Mouse (Mus musculus) embryonic facial prominence, embryonic 13.5 days (tissue): ENCODE data around the gene Nkiras2. TPM values are rescaled to one million over a fixed set of nuclear protein-coding genes. Genes with fewer than 3 reads are reported as not detected.

Experiments used
- ATAC-seq: fragments of 200-750 bp; cut with Nextera tagmentation; 2 replicates; pipeline ENCODE4 v1.8.0; 2017; ENCODE audit warnings: low read depth; ENCODE audit not compliant: insufficient number of reproducible peaks, insufficient read depth, low FRiP score, low TSS enrichment
- H3K27ac ChIP-seq: fragments of 300-500 bp; sonication (generic); 2 replicates; pipeline ENCODE4 v1.5.1; 2015; ENCODE audit warnings: moderate library complexity, mild to moderate bottlenecking, inconsistent platforms
- H3K27me3 ChIP-seq: fragments of 300-500 bp; sonication (generic); 2 replicates; pipeline ENCODE4 v1.6.1; 2015; ENCODE audit warnings: mild to moderate bottlenecking, inconsistent platforms
- H3K36me3 ChIP-seq: fragments of 300-500 bp; sonication (generic); 2 replicates; pipeline ENCODE4 v1.6.1; 2015; ENCODE audit warnings: mild to moderate bottlenecking, inconsistent platforms
- H3K4me1 ChIP-seq: fragments of 300-500 bp; sonication (generic); 2 replicates; pipeline ENCODE4 v1.6.1; 2015; ENCODE audit warnings: inconsistent platforms
- H3K4me2 ChIP-seq: fragments of 300-500 bp; sonication (generic); 2 replicates; pipeline ENCODE4 v1.6.1; 2015; ENCODE audit warnings: moderate library complexity, mild to moderate bottlenecking, inconsistent platforms
- H3K4me3 ChIP-seq: fragments of 300-500 bp; sonication (generic); 2 replicates; pipeline ENCODE4 v1.5.1; 2015; ENCODE audit warnings: mild to moderate bottlenecking, inconsistent platforms
- H3K9ac ChIP-seq: fragments of 300-500 bp; sonication (generic); 2 replicates; pipeline ENCODE4 v1.6.1; 2015; ENCODE audit warnings: mild to moderate bottlenecking, inconsistent platforms
- H3K9me3 ChIP-seq: fragments of 300-500 bp; sonication (generic); 2 replicates; pipeline ENCODE4 v1.6.1; 2016; ENCODE audit warnings: inconsistent platforms
- WGBS: fragments of 180-500 bp; shearing (Covaris S2); methylation state at CpG from one replicate; pipeline ENCODE4 v1.1.7; 2015; ENCODE audit warnings: mixed read lengths; 5-methylcytosine and 5-hydroxymethylcytosine counted together
- polyA plus RNA-seq: library from polyadenylated mRNA; unstranded; fragments of >200 nt; fragmentation: Nextera tagmentation; extraction: Ambion mirVana; gene quantifications from 2 replicates; pipeline ENCODE4 v1.2.1, GENCODE M21; 2015

Nkiras2 gene
- polyA plus RNA-seq = 78.9 and 79.0 TPM in 2 replicates

DNA sequence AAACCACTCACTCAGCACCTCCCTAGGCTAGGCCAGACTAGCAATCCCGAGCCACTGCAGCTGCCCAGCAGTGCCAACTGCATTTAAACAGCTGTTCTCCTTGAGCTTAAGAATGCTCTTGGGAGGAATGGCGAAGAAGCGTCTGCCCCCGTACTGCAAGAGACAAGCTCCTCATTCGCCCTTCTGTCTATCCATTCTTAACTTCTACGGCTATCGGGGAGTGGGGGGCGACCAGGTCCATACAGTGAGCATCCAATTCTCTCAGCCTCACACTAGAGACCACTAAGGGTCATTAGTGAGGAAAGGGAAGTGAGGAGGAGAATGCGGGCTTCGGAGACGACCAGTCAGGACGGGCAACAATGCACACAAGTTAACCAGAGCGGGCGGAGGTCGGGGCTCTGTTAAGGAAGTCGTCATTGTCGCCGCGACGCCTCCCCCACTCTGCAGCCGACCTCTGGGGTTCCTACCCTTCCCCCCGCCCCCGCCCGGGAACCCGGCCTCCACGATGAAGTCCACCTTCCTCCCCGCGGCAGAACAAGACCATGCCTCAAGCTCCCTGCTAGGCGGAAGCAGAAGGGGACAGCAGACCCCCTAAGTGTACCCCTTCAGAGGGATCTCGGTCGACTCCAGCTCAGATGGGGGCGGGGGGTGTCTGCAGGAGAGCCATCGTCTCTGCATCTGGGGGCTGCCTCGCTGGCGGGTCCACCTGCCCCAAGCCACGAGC lies at the start of gene Nkiras2:
Gene Nkiras2, plus strand, starts transcription at position 484 of the 724 bp plus-strand sequence.
- peak within 1 kb of the TSS; percentile 96 for H3K27ac ChIP-seq
- H3K36me3 ChIP-seq = peaks cover 6% of the 10 kb centered on the region; the same call in 1 of the 2 replicates
- under 1% methylated on average over 36 of the region's 36 CpGs for WGBS
- H3K4me2 ChIP-seq = peak within 1 kb of the TSS; percentile 86
- ATAC-seq = peak; percentile 65
- H3K4me3 ChIP-seq = peak within 1 kb of the TSS; percentile 95
- H3K27me3 ChIP-seq = no peaks in the 10 kb centered on the region
- H3K9ac ChIP-seq = peak within 1 kb of the TSS; percentile 94
- peaks cover 23% of the 10 kb centered on the region for H3K4me1 ChIP-seq
- no peaks in the 10 kb centered on the region for H3K9me3 ChIP-seq

DNA sequence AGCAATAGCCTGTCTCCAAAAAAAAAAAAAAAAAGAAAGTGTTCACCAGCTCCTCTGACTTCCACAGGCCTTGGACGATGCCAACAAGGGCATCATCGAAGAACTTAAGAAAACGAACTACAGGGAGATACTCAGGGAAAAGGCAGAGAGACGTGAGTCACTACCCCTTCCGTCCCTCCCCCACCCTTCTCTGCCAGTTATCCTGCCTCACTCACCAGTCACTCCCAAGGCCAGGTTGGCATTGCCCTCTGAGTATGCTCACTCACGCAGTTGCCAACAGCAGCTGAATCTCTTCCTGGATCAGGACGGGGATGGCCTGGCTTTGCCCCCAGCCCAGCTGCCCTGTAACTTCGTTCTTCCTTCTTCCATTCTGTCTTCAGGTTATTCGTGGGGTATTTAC lies 49.3 kb upstream of the Nkiras2 start:
- Histone ChIP-seq H3K27ac (no peak overlapping the region), H3K36me3 (no peaks in the 10 kb centered on the region), H3K27me3 (peaks cover 14% of the 10 kb centered on the region), H3K4me3 (no peak overlapping the region), H3K9me3 (no peaks in the 10 kb centered on the region), H3K4me2 (no peak overlapping the region), H3K9ac (no peak overlapping the region), H3K4me1 (peaks cover 10% of the 10 kb centered on the region)
- 60% methylated on average over 9 of the region's 9 CpGs for WGBS
- no peak for ATAC-seq

DNA sequence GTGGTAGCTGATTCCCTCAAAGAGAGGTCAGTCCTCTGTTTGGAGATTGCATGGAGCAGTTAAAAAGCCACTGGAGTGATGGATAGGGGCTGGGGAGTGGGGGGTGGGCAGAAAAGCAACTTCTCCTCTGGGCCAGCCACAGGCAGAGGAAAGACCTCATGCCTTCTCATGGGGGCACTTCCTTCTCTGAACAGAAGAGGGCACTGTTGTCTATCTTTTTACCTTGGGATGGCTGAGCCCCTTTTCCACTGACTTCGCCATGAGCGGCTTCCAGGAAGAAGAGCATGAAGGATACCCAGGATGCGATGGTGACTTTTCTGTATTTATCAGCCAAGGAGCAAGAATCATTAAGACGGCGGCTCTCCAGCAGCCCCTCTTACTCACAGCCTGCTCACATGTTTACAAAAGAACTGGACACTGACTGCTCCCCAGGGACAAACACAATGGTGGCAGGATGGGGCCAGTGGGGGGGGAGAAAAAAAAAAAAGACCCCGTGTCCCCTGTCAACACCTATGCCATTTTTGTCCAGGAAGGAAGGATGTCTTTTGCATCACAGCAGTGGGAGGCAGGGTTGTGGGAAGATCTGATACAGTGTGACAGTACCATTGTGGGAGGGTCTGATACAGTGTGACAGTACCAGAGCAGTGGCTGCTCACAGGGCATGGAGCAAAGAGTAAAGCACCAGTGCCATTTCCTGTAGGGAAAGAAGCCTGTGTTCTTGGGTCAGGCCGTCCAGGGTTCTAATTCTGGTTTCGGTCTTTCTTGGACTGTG lies 48.4 kb upstream of the Nkiras2 start:
- 9% methylated on average over 8 of the region's 8 CpGs for WGBS
- Histone ChIP-seq H3K9ac (peak overlapping the region; percentile 51; the same call in 1 of the 2 replicates), H3K9me3 (no peaks in the 10 kb centered on the region), H3K4me3 (peak overlapping the region; percentile 8; the same call in 1 of the 2 replicates), H3K4me2 (peak overlapping the region; percentile 50), H3K27ac (no peak overlapping the region), H3K36me3 (no peaks in the 10 kb centered on the region), H3K27me3 (peaks cover 14% of the 10 kb centered on the region), H3K4me1 (peaks cover 15% of the 10 kb centered on the region)
- no peak for ATAC-seq

DNA sequence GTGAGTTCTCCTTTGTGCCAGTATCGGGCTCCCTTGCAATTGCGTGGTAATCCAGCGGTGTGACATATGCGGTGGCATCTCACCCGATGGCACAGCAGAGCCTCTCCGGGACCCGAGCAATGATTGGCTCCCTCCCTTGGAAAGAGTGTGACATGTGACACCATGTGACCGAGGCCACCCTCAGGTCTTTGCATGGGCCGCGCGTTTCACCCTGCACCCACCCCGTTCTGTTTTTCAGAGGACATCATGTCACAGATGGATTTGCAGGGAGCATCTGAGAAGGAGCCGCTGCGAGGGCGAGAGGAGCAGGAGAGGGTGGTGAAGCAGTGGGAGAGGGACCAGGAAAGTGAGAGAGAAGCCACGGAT lies 47.9 kb upstream of the Nkiras2 start:
- H3K4me3 ChIP-seq = peak overlapping the region; percentile 8; the same call in 1 of the 2 replicates
- peak overlapping the region; percentile 51; the same call in 1 of the 2 replicates for H3K9ac ChIP-seq
- H3K4me2 ChIP-seq = peak overlapping the region; percentile 50
- no peak overlapping the region for H3K27ac ChIP-seq
- peaks cover 21% of the 10 kb centered on the region for H3K4me1 ChIP-seq
- no peaks in the 10 kb centered on the region for H3K9me3 ChIP-seq
- 9% methylated on average over 16 of the region's 16 CpGs for WGBS
- ATAC-seq = no peak
- H3K27me3 ChIP-seq = peaks cover 14% of the 10 kb centered on the region
- 0 out of 2 replicates have a peak, but pooled peaks cover 1% of the 10 kb centered on the region for H3K36me3 ChIP-seq

DNA sequence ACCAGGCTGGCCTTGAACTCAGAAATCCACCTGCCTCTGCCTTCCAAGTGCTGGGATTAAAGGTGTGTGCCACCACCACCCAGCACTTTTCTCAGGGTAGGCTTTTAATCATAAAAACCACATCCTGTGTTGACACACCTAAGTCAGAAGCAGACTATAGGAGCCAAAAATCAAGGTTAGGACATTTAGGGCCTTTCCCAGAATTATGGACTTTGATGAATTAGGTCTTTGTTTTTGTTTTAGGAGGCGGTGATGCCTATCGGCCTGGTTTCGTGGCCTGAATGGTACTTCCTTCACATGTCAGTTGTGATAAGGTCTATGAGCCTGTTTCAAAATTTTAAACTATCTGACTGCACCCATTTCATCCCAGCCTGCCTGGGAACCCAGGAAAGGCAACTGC lies 44.9 kb upstream of the Nkiras2 start:
- Histone ChIP-seq H3K27me3 (peaks cover 14% of the 10 kb centered on the region), H3K9ac (no peak overlapping the region), H3K4me3 (peak overlapping the region; percentile 64), H3K36me3 (peaks cover 19% of the 10 kb centered on the region), H3K27ac (peak overlapping the region; percentile 74), H3K4me1 (peaks cover 30% of the 10 kb centered on the region), H3K4me2 (peak overlapping the region; percentile 76), H3K9me3 (no peaks in the 10 kb centered on the region)
- WGBS = 86% methylated on average over 3 of the region's 3 CpGs
- ATAC-seq = no peak

DNA sequence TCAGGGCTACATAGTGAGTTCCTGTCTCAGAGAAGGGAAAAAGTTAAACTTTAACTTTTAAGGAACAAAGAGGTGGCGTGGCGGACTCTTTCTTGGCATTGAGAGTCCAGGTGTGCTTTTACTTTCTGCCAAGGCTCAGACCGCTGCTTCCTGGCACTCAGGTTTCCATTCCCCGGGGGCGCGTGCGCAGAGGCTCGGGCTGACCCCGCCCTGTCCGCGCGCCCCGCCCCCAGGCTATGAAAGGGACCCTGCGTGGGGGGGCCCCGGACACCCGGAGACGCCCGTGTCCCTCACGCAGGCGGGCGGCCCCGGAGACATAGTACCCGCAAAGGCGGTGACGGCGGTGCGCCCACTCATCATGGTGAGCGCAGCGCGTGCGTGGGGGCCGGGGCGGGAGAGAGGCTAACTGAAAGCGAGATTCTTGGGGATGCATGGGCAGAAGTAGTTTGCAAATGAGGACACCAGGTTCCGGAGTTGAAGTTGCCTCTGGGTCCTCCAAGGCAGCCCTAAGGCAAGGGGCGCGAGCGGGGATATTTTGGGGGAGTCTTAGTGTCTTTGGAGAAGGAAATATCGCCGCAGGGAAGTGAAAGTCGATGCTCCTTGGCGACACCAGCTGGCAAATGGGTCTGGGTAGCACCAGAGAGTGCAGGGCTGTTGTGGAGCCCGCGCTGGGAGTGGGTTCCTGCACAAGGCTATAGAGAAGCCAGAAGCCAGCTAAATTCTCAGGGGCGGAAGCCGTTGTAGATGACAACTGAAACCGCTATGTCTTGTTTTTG lies 44.1 kb upstream of the Nkiras2 start, which contains the start of gene Cnp:
Gene Cnp, plus strand, starts transcription at position 197 of the 776 bp plus-strand sequence.
- H3K4me3 ChIP-seq = peak within 1 kb of the TSS; percentile 64
- H3K27me3 ChIP-seq = peaks cover 14% of the 10 kb centered on the region
- H3K27ac ChIP-seq = peak within 1 kb of the TSS; percentile 74
- 1% methylated on average over 47 of the region's 47 CpGs for WGBS
- peaks cover 26% of the 10 kb centered on the region for H3K36me3 ChIP-seq
- no peaks in the 10 kb centered on the region for H3K9me3 ChIP-seq
- H3K4me2 ChIP-seq = peak within 1 kb of the TSS; percentile 76
- peaks cover 30% of the 10 kb centered on the region for H3K4me1 ChIP-seq
- ATAC-seq = no peak
- peak within 1 kb of the TSS; percentile 74 for H3K9ac ChIP-seq

DNA sequence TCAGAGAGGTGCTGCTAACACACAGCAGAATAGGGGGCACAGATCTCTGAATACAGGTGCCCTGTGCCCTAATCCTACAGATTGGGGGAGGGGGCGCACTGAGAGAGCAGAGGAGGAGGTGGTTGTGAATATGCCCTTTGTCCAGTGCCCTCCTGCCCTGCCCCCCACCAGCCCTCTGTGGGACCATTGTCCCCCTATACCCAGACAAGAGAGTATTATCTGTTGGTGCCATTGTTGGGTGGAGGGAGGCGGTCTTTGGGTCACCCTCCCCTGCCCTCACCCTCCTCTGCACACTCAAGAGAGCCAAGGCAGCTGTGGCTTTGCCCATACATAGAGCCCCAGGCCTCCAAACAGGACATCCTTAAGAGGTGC lies 43.6 kb upstream of the Nkiras2 start:
- H3K9me3 ChIP-seq = no peaks in the 10 kb centered on the region
- no peak for ATAC-seq
- H3K4me1 ChIP-seq = peaks cover 30% of the 10 kb centered on the region
- peak overlapping the region; percentile 74 for H3K27ac ChIP-seq
- H3K4me3 ChIP-seq = peak overlapping the region; percentile 64
- 44% methylated on average over 2 of the region's 2 CpGs for WGBS
- H3K4me2 ChIP-seq = peak overlapping the region; percentile 76
- peak overlapping the region; percentile 74 for H3K9ac ChIP-seq
- H3K36me3 ChIP-seq = peaks cover 32% of the 10 kb centered on the region
- H3K27me3 ChIP-seq = peaks cover 14% of the 10 kb centered on the region

DNA sequence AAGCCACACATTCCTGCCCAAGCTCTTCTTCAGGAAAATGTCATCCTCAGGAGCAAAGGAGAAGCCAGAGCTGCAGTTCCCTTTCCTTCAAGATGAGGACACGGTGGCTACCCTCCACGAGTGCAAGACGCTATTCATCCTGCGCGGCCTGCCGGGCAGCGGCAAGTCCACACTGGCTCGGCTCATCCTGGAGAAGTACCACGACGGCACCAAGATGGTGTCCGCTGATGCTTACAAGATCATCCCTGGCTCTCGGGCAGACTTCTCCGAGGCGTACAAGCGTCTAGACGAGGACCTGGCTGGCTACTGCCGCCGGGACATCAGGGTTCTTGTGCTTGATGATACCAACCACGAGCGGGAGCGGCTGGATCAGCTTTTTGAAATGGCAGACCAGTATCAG lies 42.8 kb upstream of the Nkiras2 start:
- H3K36me3 ChIP-seq = peaks cover 40% of the 10 kb centered on the region
- peaks cover 22% of the 10 kb centered on the region for H3K4me1 ChIP-seq
- WGBS = 68% methylated on average over 21 of the region's 21 CpGs
- no peak overlapping the region for H3K4me3 ChIP-seq
- peak overlapping the region; percentile 74; the same call in 1 of the 2 replicates for H3K27ac ChIP-seq
- peak overlapping the region; percentile 76 for H3K4me2 ChIP-seq
- H3K9me3 ChIP-seq = no peaks in the 10 kb centered on the region
- H3K27me3 ChIP-seq = peaks cover 7% of the 10 kb centered on the region
- no peak for ATAC-seq
- peak overlapping the region; percentile 28; the same call in 1 of the 2 replicates for H3K9ac ChIP-seq

DNA sequence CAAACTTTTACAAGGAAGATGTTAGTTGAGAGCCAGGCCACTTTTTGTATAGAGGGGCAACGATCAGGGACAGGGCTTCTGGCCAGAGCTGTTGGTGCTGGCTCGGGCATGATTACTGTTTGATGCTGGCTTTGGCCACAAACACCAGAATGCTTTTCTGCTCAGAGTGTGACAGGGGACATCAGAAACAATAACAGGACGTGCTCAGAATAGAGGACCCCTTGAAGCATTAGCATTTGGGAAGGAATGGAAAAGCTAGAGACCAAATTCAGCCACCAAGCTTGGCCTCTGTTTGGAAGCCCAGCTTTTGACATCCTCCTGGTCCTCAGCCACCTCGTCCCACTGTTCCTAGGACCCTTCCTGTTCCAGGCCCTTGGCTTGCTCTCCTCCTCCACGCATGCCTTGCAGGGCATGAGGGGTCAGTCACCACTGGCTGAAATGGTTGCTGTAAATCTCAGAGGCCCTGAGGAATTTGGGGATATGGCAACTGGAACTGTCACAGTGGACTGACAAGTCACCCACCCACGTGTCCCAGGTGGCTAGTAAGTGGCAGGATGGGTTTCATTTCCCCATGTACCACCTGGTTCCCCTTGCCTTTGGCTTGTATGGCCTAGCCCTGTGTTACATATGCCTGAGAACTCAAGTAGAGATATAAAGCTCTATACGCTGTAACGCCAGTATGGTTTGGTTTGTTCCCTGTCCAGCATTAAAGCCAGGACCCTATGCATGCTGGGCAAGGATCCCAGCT lies 41.0 kb upstream of the Nkiras2 start:
- peak overlapping the region; percentile 32; the same call in 1 of the 2 replicates for H3K9ac ChIP-seq
- no peak overlapping the region for H3K27ac ChIP-seq
- H3K9me3 ChIP-seq = no peaks in the 10 kb centered on the region
- 82% methylated on average over 8 of the region's 8 CpGs for WGBS
- H3K4me2 ChIP-seq = no peak overlapping the region
- peaks cover 20% of the 10 kb centered on the region for H3K4me1 ChIP-seq
- H3K27me3 ChIP-seq = no peaks in the 10 kb centered on the region
- no peak for ATAC-seq
- peaks cover 58% of the 10 kb centered on the region for H3K36me3 ChIP-seq
- H3K4me3 ChIP-seq = no peak overlapping the region

DNA sequence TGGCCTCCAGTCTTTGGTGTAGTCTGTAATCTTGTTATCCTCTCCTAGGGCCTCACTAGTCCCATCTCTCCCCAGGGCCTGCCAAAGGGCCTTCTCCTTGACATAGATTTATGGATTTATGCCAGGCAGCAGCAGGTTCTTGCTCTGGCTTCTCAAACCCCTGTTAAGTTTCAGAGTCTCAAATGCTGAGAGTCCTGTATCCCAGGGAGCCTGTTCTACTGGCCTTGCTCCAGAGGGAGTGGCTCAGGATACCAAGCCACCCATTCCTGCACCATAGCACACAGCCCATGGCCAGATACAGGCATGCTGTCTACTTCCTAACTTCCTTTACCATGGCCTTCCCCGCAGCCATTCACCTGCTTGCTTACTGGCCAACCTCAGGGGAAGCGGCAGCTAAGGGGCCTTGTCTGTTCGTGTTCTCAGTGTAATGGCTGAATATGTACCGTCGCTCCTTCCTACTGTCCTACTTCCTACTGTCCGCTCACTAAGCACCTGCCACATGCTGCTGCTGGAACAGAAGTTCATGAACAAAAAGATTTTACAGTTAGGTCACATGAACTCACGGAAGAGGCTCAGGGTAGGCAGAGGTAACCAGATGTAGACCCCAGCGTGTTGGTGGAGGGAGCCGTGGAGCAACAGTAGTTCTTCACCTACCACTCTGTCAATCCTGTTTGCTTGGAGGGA lies 39.8 kb upstream of the Nkiras2 start:
- peaks cover 70% of the 10 kb centered on the region for H3K36me3 ChIP-seq
- H3K9me3 ChIP-seq = no peaks in the 10 kb centered on the region
- peaks cover 20% of the 10 kb centered on the region for H3K4me1 ChIP-seq
- no peak overlapping the region for H3K4me3 ChIP-seq
- no peak overlapping the region for H3K27ac ChIP-seq
- ATAC-seq = no peak
- WGBS = 91% methylated on average over 9 of the region's 9 CpGs
- no peaks in the 10 kb centered on the region for H3K27me3 ChIP-seq
- no peak overlapping the region for H3K4me2 ChIP-seq
- no peak overlapping the region for H3K9ac ChIP-seq
